Mouse (Mus musculus): ENCODE measurements at regions not wholly inside any gene's neighbourhood (a gene's known extent, or its start where the extent isn't known, plus 50 kb on each side); places are given as distances from the start of the nearest gene placed in this dataset.
A peak's percentile ranks its signal among the peaks of the same experiment; 100 is the strongest.

- H3K4me2 ChIP-seq (ENCODE audit: low read depth, low read length), result no peak overlapping the region
- H3K27me3 ChIP-seq (ENCODE audit: control insufficient read depth, insufficient read depth, low read length), result no peaks in the 10 kb centered on the region
- H3K4me1 ChIP-seq (ENCODE audit: control insufficient read depth, insufficient read depth), result no peaks in the 10 kb centered on the region
- no peak overlapping the region for H3K9ac ChIP-seq (replicated peaks; ENCODE audit: low read depth, low read length)
- no peak overlapping the region for H3K4me3 ChIP-seq (ENCODE audit: low read depth, low read length)
- ATAC-seq (ENCODE audit: insufficient read depth, low read depth), result no peak
- TF ChIP-seq CTCF (IDR thresholded peaks at IDR 0.05; ENCODE audit: low read depth) (peak; percentile 23; the same call in 1 of the 2 replicates), EP300 (IDR thresholded peaks at IDR 0.05; ENCODE audit: low read depth) (no peak)
- WGBS, result 78% methylated on average over 12 of the region's 12 CpGs
- no peak overlapping the region for H3K27ac ChIP-seq (ENCODE audit: low read depth)
- H3K36me3 ChIP-seq (replicated peaks; ENCODE audit: control insufficient read depth, insufficient read depth, low read length), result no peaks in the 10 kb centered on the region
- H3K9me3 ChIP-seq (replicated peaks; ENCODE audit: control insufficient read depth, low read length), result no peaks in the 10 kb centered on the region
- DNase-seq (ENCODE audit: low spot score), result no peak
Observed at GRCm38 (mm10) chr9:63849564-63850315, 91.9 kb upstream of the Smad3 start.

GRCm38 (mm10) chr9:63843883-63844485 lies 86.2 kb upstream of the Smad3 start:
- H3K27me3 ChIP-seq (ENCODE audit: control insufficient read depth, insufficient read depth, low read length), result 0 out of 2 replicates have a peak, but pooled peaks cover 5% of the 10 kb centered on the region
- H3K4me1 ChIP-seq (ENCODE audit: control insufficient read depth, insufficient read depth), result no peaks in the 10 kb centered on the region
- no peak overlapping the region for H3K27ac ChIP-seq (ENCODE audit: low read depth)
- DNase-seq (ENCODE audit: low spot score) (peak; percentile 79), ATAC-seq (ENCODE audit: insufficient read depth, low read depth) (peak; percentile 51)
- no peaks in the 10 kb centered on the region for H3K36me3 ChIP-seq (replicated peaks; ENCODE audit: control insufficient read depth, insufficient read depth, low read length)
- no peak overlapping the region for H3K9ac ChIP-seq (replicated peaks; ENCODE audit: low read depth, low read length)
- no peak overlapping the region for H3K4me3 ChIP-seq (ENCODE audit: low read depth, low read length)
- no peak for TF ChIP-seq EP300 (IDR thresholded peaks at IDR 0.05; ENCODE audit: low read depth)
- peak; percentile 96 for TF ChIP-seq CTCF (IDR thresholded peaks at IDR 0.05; ENCODE audit: low read depth)
- H3K9me3 ChIP-seq (replicated peaks; ENCODE audit: control insufficient read depth, low read length), result no peaks in the 10 kb centered on the region
- 26% methylated on average over 10 of the region's 10 CpGs for WGBS
- H3K4me2 ChIP-seq (ENCODE audit: low read depth, low read length), result no peak overlapping the region

- H3K4me2 ChIP-seq (ENCODE audit: low read depth, low read length), result no peak overlapping the region
- no peak overlapping the region for H3K9ac ChIP-seq (replicated peaks; ENCODE audit: low read depth, low read length)
- DNase-seq (ENCODE audit: low spot score) (no peak), ATAC-seq (ENCODE audit: insufficient read depth, low read depth) (no peak)
- 0 out of 2 replicates have a peak, but pooled peaks cover 5% of the 10 kb centered on the region for H3K27me3 ChIP-seq (ENCODE audit: control insufficient read depth, insufficient read depth, low read length)
- H3K36me3 ChIP-seq (replicated peaks; ENCODE audit: control insufficient read depth, insufficient read depth, low read length), result no peaks in the 10 kb centered on the region
- H3K27ac ChIP-seq (ENCODE audit: low read depth), result no peak overlapping the region
- no peaks in the 10 kb centered on the region for H3K4me1 ChIP-seq (ENCODE audit: control insufficient read depth, insufficient read depth)
- H3K9me3 ChIP-seq (replicated peaks; ENCODE audit: control insufficient read depth, low read length), result no peaks in the 10 kb centered on the region
- 43% methylated on average over 2 of the region's 2 CpGs for WGBS
- no peak overlapping the region for H3K4me3 ChIP-seq (ENCODE audit: low read depth, low read length)
- TF ChIP-seq EP300 (IDR thresholded peaks at IDR 0.05; ENCODE audit: low read depth) (no peak), CTCF (IDR thresholded peaks at IDR 0.05; ENCODE audit: low read depth) (no peak)
Observed at GRCm38 (mm10) chr9:63843431-63843830, 85.6 kb upstream of the Smad3 start.

GRCm38 (mm10) chr9:63841102-63841501 lies 83.3 kb upstream of the Smad3 start:
- no peaks in the 10 kb centered on the region for H3K36me3 ChIP-seq (replicated peaks; ENCODE audit: control insufficient read depth, insufficient read depth, low read length)
- no peak overlapping the region for H3K4me3 ChIP-seq (ENCODE audit: low read depth, low read length)
- H3K27ac ChIP-seq (ENCODE audit: low read depth), result no peak overlapping the region
- H3K4me1 ChIP-seq (ENCODE audit: control insufficient read depth, insufficient read depth), result no peaks in the 10 kb centered on the region
- no peaks in the 10 kb centered on the region for H3K9me3 ChIP-seq (replicated peaks; ENCODE audit: control insufficient read depth, low read length)
- DNase-seq (ENCODE audit: low spot score), result no peak
- no peak overlapping the region for H3K9ac ChIP-seq (replicated peaks; ENCODE audit: low read depth, low read length)
- peaks cover 5% of the 10 kb centered on the region; the same call in 1 of the 2 replicates for H3K27me3 ChIP-seq (ENCODE audit: control insufficient read depth, insufficient read depth, low read length)
- ATAC-seq (ENCODE audit: insufficient read depth, low read depth), result no peak
- no peak overlapping the region for H3K4me2 ChIP-seq (ENCODE audit: low read depth, low read length)
- 84% methylated on average over 14 of the region's 14 CpGs for WGBS
- TF ChIP-seq EP300 (IDR thresholded peaks at IDR 0.05; ENCODE audit: low read depth) (no peak), CTCF (IDR thresholded peaks at IDR 0.05; ENCODE audit: low read depth) (no peak)

- TF ChIP-seq EP300 (IDR thresholded peaks at IDR 0.05; ENCODE audit: low read depth), result no peak
- TF ChIP-seq CTCF (IDR thresholded peaks at IDR 0.05; ENCODE audit: low read depth), result no peak
- H3K9me3 ChIP-seq (replicated peaks; ENCODE audit: control insufficient read depth, low read length), result no peaks in the 10 kb centered on the region
- no peak overlapping the region for H3K4me3 ChIP-seq (ENCODE audit: low read depth, low read length)
- no peaks in the 10 kb centered on the region for H3K4me1 ChIP-seq (ENCODE audit: control insufficient read depth, insufficient read depth)
- peaks cover 5% of the 10 kb centered on the region; the same call in 1 of the 2 replicates for H3K27me3 ChIP-seq (ENCODE audit: control insufficient read depth, insufficient read depth, low read length)
- DNase-seq (ENCODE audit: low spot score) (no peak), ATAC-seq (ENCODE audit: insufficient read depth, low read depth) (no peak)
- 85% methylated on average over 14 of the region's 14 CpGs for WGBS
- H3K9ac ChIP-seq (replicated peaks; ENCODE audit: low read depth, low read length), result no peak overlapping the region
- H3K4me2 ChIP-seq (ENCODE audit: low read depth, low read length), result no peak overlapping the region
- no peak overlapping the region for H3K27ac ChIP-seq (ENCODE audit: low read depth)
- H3K36me3 ChIP-seq (replicated peaks; ENCODE audit: control insufficient read depth, insufficient read depth, low read length), result no peaks in the 10 kb centered on the region
Observed at GRCm38 (mm10) chr9:63838996-63839772, 81.4 kb upstream of the Smad3 start.
